Mouse (Mus musculus) thymus, adult 2 months (tissue): ENCODE measurements around the gene Myo1f.

ENCODE experiments used
- CTCF ChIP-seq: fragments of 200-500 bp; IDR thresholded peaks from 2 replicates; pipeline ENCODE4 v1.5.1; 2012; ENCODE audit warnings: mild to moderate bottlenecking, control low read depth, low read length, moderate library complexity, borderline replicate concordance; ENCODE audit not compliant: control insufficient read depth, poor library complexity, insufficient read depth; ENCODE audit errors: extremely low read depth
- POLR2A ChIP-seq: fragments of 200-500 bp; IDR thresholded peaks from 2 replicates; pipeline ENCODE4 v1.6.1; 2012; ENCODE audit warnings: mild to moderate bottlenecking, low read length, control low read depth, moderate library complexity; ENCODE audit not compliant: control insufficient read depth, poor library complexity, insufficient read depth; ENCODE audit errors: extremely low read depth

DNA sequence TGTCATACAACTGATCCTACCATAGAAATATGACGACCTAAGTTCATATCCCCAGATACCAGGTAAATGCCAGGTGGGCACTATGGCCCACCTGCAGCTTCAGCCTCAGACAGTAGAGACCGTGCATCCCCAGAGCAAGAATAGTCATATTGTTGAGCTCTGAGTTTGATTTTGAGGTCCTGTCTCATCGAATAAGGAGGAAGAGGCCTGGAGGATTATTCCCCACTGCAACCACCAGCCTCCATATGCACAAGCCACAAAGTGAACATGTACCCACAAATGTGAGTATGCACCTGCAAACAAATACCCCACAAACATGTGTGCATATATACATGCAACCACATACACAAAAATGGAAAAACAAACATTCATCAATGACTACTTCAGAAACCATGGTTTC, 71.8 kb downstream of the Myo1f start:
- TF ChIP-seq POLR2A (no peak), CTCF (no peak)
